Mouse (Mus musculus) spleen, adult 2 months (tissue): Measurements from ENCODE around the gene Slc39a9. TPM values are rescaled to one million over a fixed set of nuclear protein-coding genes. Genes with fewer than 3 reads are reported as not detected.
A peak's percentile ranks its signal among the peaks of the same experiment; 100 is the strongest.

Source experiments
- DNase-seq, 2 experiments: peaks; one replicate each; pipeline versions ENCODE4 v3.0.0 to v3.0.0-alpha.2; 2012 to 2021; ENCODE audit warnings: low spot score in 2 of 2, low read depth in 1 of 2
- H3K27ac ChIP-seq: fragments of 200-500 bp; 2 replicates; pipeline ENCODE4 v1.5.1; 2012; ENCODE audit warnings: low read length, inconsistent platforms; ENCODE audit not compliant: insufficient read depth
- H3K27me3 ChIP-seq: fragments of 200-500 bp; 2 replicates; pipeline ENCODE4 v1.6.1; 2012; ENCODE audit warnings: mild to moderate bottlenecking, moderate library complexity, low read length, inconsistent platforms; ENCODE audit not compliant: control insufficient read depth, insufficient read depth
- H3K36me3 ChIP-seq: fragments of 200-500 bp; 2 replicates; pipeline ENCODE4 v1.6.1; 2012; ENCODE audit warnings: mild to moderate bottlenecking, low read length, inconsistent platforms; ENCODE audit not compliant: control insufficient read depth, insufficient read depth
- H3K4me1 ChIP-seq: fragments of 200-500 bp; 2 replicates; pipeline ENCODE4 v1.6.1; 2011; ENCODE audit warnings: inconsistent platforms; ENCODE audit not compliant: control insufficient read depth, insufficient read depth, insufficient read length
- H3K4me3 ChIP-seq: fragments of 200-500 bp; 2 replicates; pipeline ENCODE4 v1.5.1; 2011; ENCODE audit warnings: mild to moderate bottlenecking, inconsistent platforms; ENCODE audit not compliant: insufficient read depth, insufficient read length; ENCODE audit errors: extremely low read depth
- CTCF ChIP-seq: fragments of 200-500 bp; IDR thresholded peaks from 2 replicates; pipeline ENCODE4 v1.5.1; 2011; ENCODE audit warnings: mild to moderate bottlenecking, inconsistent platforms; ENCODE audit not compliant: insufficient read depth, insufficient read length, insufficient replicate concordance; ENCODE audit errors: extremely low read depth
- POLR2A ChIP-seq: fragments of 200-500 bp; IDR thresholded peaks from 2 replicates; pipeline ENCODE4 v1.6.1; 2011; ENCODE audit warnings: low read depth, low read length, inconsistent platforms
- WGBS: fragments of 180-500 bp; shearing (Covaris S2); methylation state at CpG from one replicate; pipeline ENCODE4 v1.1.7; 2018; 5-methylcytosine and 5-hydroxymethylcytosine counted together
- polyA plus RNA-seq: library from polyadenylated mRNA; depleted of rRNA; stranded (reverse); fragments of >200 nt; gene quantifications from 2 replicates; pipeline ENCODE4 v1.2.3, GENCODE M21; 2012

Slc39a9 gene
- polyA plus RNA-seq, 1 experiment, result 24.5 TPM

DNA sequence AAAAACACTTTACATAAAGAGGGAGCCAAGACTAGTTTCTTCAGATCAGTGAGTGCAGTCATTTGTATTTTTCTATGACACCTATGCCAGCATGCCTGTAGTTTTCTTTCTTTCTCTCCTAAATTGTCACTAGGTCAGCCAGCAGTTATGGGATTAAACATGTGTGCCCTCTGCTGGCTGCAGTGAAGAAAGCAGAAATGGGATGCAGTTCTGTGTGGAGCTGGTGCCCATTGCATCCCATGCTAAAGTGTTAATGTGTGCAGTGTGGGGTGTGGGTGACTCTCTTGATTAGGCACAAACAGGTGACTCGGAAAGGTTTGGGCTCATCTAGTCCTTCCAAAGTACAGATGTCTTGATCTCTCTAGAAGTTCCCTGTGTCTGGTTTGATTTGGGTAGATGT is 37.7 kb downstream of the Slc39a9 start:
- no peak for DNase-seq
- no peak for TF ChIP-seq POLR2A
- TF ChIP-seq CTCF, result peak; percentile 9; the same call in 1 of the 2 replicates
- Histone ChIP-seq H3K27me3 (no peaks in the 10 kb centered on the region), H3K4me1 (no peaks in the 10 kb centered on the region), H3K27ac (no peak overlapping the region), H3K4me3 (no peak overlapping the region), H3K36me3 (peaks cover 12% of the 10 kb centered on the region)
- 79% methylated on average over 1 of the region's 1 CpGs for WGBS

DNA sequence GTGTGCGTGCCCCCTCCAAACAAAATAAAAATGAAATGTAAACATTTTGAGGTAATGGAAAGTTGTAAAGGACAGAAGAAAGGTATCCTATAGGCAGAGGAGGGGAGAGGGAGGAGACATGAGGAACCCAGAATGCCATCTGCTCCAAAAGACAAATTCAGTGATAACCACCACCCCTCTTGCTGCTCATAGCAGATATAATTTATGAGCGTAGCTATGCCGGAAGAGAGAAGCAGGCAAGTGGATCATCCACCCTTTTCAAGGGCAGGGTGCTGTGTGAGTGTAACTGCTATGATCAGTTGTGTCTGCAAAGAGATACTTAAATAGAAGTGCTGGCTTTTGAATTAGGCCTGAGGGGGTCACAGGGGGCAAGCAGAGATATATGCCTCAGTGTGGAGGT is 39.9 kb downstream of the Slc39a9 start:
- TF ChIP-seq POLR2A (no peak), CTCF (no peak)
- DNase-seq, result no peak
- H3K36me3 ChIP-seq, result peaks cover 4% of the 10 kb centered on the region; the same call in 1 of the 2 replicates
- H3K27ac ChIP-seq, result no peak overlapping the region
- H3K4me1 ChIP-seq, result no peaks in the 10 kb centered on the region; the same call in 1 of the 2 replicates
- WGBS, result 92% methylated on average over 3 of the region's 3 CpGs
- no peaks in the 10 kb centered on the region for H3K27me3 ChIP-seq
- no peak overlapping the region for H3K4me3 ChIP-seq

GRCm38 (mm10) chr12:80684316-80684715 is 40.6 kb downstream of the Slc39a9 start:
- no peak for TF ChIP-seq POLR2A
- TF ChIP-seq CTCF, result no peak
- no peak overlapping the region for H3K27ac ChIP-seq
- H3K4me3 ChIP-seq, result no peak overlapping the region
- no peaks in the 10 kb centered on the region for H3K27me3 ChIP-seq
- 93% methylated on average over 3 of the region's 3 CpGs for WGBS
- H3K36me3 ChIP-seq, result peaks cover 3% of the 10 kb centered on the region; the same call in 1 of the 2 replicates
- DNase-seq, result no peak
- no peaks in the 10 kb centered on the region; the same call in 1 of the 2 replicates for H3K4me1 ChIP-seq

GRCm38 (mm10) chr12:80687788-80688211 is 44.1 kb downstream of the Slc39a9 start:
- Histone ChIP-seq H3K4me3 (no peak overlapping the region), H3K4me1 (peaks cover 5% of the 10 kb centered on the region), H3K27ac (no peak overlapping the region), H3K36me3 (no peaks in the 10 kb centered on the region), H3K27me3 (peaks cover 8% of the 10 kb centered on the region)
- no peak for TF ChIP-seq POLR2A
- TF ChIP-seq CTCF, result no peak
- no peak for DNase-seq
- 12% methylated on average over 10 of the region's 10 CpGs for WGBS

DNA sequence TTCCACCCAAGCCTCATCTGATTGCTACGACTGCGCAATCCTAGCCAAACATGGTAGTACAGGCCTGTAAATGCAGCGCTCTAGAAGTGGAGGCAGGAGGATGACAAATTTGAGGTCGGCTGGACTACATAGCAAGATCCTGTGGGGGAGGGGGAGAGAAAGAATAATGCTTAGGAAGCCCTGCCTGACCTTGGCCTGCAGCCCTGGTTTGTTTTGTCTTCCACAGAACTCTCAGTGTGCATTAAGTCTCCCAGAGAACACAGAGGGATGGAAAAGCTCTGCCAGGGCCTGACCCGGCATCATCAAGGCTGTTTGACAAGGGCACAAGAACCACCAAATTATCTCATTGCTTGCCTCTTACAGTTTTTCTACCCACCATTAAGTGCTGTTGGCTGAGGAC is 46.0 kb downstream of the Slc39a9 start:
- peaks cover 11% of the 10 kb centered on the region for H3K27me3 ChIP-seq

GRCm38 (mm10) chr12:80691671-80692091 is 48.0 kb downstream of the Slc39a9 start:
- Histone ChIP-seq H3K27ac (no peak overlapping the region), H3K27me3 (peaks cover 11% of the 10 kb centered on the region), H3K36me3 (no peaks in the 10 kb centered on the region), H3K4me1 (peaks cover 5% of the 10 kb centered on the region), H3K4me3 (no peak overlapping the region)
- WGBS, result 32% methylated on average over 12 of the region's 12 CpGs
- TF ChIP-seq POLR2A (no peak), CTCF (no peak)
- no peak for DNase-seq

More for the DNA sequence above, 46.0 kb downstream of the Slc39a9 start:
- H3K4me1 ChIP-seq, result peaks cover 5% of the 10 kb centered on the region
- H3K4me3 ChIP-seq, result no peak overlapping the region
- H3K36me3 ChIP-seq, result no peaks in the 10 kb centered on the region
- 89% methylated on average over 5 of the region's 5 CpGs for WGBS
- no peak overlapping the region for H3K27ac ChIP-seq
- TF ChIP-seq CTCF (no peak), POLR2A (no peak)
- no peak for DNase-seq

DNA sequence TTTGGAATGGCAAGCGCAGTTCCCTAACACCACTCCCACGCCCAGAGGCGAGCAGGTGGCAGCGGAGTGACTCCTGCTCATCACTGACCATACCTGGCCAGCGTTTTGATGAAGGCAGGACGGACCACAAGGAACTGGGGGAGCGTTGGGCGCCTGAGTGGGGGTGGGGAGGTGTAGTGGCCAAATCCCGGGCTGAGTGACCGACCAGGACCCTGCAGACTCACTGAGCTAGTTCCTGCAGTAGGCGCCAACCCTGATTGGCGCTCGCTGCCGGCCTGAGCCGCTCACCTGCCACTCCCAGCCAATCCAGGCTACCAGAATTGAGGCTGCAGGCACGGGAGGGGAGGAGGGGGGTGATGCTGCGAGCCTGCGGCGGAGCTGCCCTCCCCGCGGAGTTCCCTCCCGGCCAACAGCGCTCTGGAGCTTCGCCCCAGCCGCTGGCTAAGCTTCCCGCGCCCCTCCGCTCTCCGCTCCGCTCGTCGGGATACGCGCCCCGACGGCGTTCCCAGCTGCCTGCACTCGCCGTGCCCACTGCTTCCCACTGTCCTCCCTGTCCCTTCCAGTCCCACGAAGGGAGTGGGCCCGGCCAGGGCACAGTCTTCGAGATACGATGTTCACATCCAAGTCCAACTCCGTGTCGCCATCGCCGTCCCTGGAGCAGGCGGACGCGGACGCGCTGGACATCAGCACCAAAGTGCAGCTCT is 48.7 kb downstream of the Slc39a9 start, which contains the start of gene Plekhd1:
Gene Plekhd1 (plus strand): TSS at position 323 of the 704 bp plus-strand sequence.
- Histone ChIP-seq H3K27me3 (peaks cover 11% of the 10 kb centered on the region), H3K27ac (no peak within 1 kb of the TSS), H3K4me3 (no peak within 1 kb of the TSS), H3K36me3 (no peaks in the 10 kb centered on the region), H3K4me1 (peaks cover 5% of the 10 kb centered on the region)
- no peak for DNase-seq
- 11% methylated on average over 52 of the region's 52 CpGs for WGBS
- TF ChIP-seq POLR2A (no peak), CTCF (no peak)
